ENCODE assay signal across 18 mouse cellular contexts in genomic region chr11:9199868-9200267, GRCm38 (mm10). TPM values are rescaled to one million over a fixed set of nuclear protein-coding genes. Genes with fewer than 3 reads are reported as not detected.
"Had no signal": no experiment of that assay in that cellular context is flagged by ENCODE, and none has a peak within 500 bp of the region (broad histone marks: within the 10 kb centered on the region; RNA-seq: fewer than 3 reads in every experiment).

No protein-coding gene starts in this region.

- H3K9me3 ChIP-seq: neural tube, embryonic 12.5 days; neural tube, embryonic 13.5 days; neural tube, embryonic 15.5 days; stomach, embryonic 15.5 days had no signal

- DNase-seq: retina, postnatal 1 day; right cerebral cortex, adult 18-20 months; right cerebral cortex, postnatal 14 days; right cerebral cortex, postnatal 25 days; right cerebral cortex, postnatal 4 days; spleen, adult 18-20 months; thymus, adult 18-20 months; thymus, adult 2 months; thymus, postnatal 14 days; thymus, postnatal 25 days; thymus, postnatal 36 days; thymus, postnatal 4 days had no signal

- H3K27ac ChIP-seq: neural tube, embryonic 12.5 days; neural tube, embryonic 13.5 days; neural tube, embryonic 15.5 days; stomach, embryonic 15.5 days; stomach, postnatal 0 days had no signal

- H3K36me3 ChIP-seq: neural tube, embryonic 12.5 days; neural tube, embryonic 13.5 days; neural tube, embryonic 15.5 days; stomach, embryonic 15.5 days had no signal

- H3K4me1 ChIP-seq: neural tube, embryonic 12.5 days; neural tube, embryonic 13.5 days; neural tube, embryonic 15.5 days; stomach, embryonic 15.5 days had no signal

- H3K27me3 ChIP-seq: neural tube, embryonic 12.5 days; neural tube, embryonic 13.5 days; neural tube, embryonic 15.5 days; stomach, embryonic 15.5 days had no signal

- H3K4me3 ChIP-seq: neural tube, embryonic 12.5 days; neural tube, embryonic 13.5 days; neural tube, embryonic 15.5 days; stomach, embryonic 15.5 days had no signal

- H3K9ac ChIP-seq: neural tube, embryonic 12.5 days; neural tube, embryonic 13.5 days; neural tube, embryonic 15.5 days; stomach, embryonic 15.5 days had no signal

- H3K4me2 ChIP-seq: neural tube, embryonic 12.5 days; neural tube, embryonic 13.5 days; neural tube, embryonic 15.5 days; stomach, embryonic 15.5 days had no signal

RNA-seq across cellular contexts. Expression of gene Abca13, which starts 8.1 kb away (rescaled TPM):
- polyA plus RNA-seq: neural tube, embryonic 13.5 days; small intestine, adult 2 months had no signal
